Mouse (Mus musculus): ENCODE results near the gene Atl1.

- no peak for TF ChIP-seq UBTF (IDR thresholded peaks at IDR 0.05; ENCODE audit: borderline replicate concordance, insufficient read depth, low read depth, low read length)
- TF ChIP-seq GABPA (IDR thresholded peaks at IDR 0.05; ENCODE audit: low read depth, low read length) = no peak
- TF ChIP-seq USF1 (IDR thresholded peaks at IDR 0.05; ENCODE audit: low read depth, low read length) = no peak
- TF ChIP-seq E2F4 (IDR thresholded peaks at IDR 0.05; ENCODE audit: borderline replicate concordance, low read depth, low read length) = no peak
Measured at GRCm38 (mm10) chr12:69922099-69922498, 29.7 kb downstream of the Atl1 start.
